Comparison of ENCODE assay signal across 8 mouse cellular contexts in the genomic region with DNA sequence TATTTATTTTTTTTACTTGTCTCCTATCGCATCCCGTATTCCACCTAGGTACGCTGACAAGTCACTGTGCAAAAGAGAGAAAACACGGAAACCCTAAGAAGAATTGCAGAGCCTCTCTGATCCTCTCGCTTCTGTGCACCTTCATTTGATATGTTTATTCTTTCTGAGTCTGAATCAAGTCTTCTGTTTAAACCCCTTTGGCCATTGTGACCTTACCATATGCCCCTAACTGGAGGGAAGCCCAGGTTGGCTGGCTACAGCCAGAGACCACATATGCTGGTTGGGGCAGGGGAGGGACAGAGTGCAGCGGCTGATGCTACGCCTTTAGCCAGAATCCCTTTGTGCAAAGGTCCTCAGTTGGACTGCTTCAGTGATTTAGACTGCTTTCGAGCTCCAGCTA.
DNase-seq lines count a peak whose midpoint lies in the region; ATAC-seq lines count a peak whose summit lies in the region.

No protein-coding gene starts in this region.

- no peaks in the 10 kb centered on the region for H3K27me3 ChIP-seq in heart, embryonic 13.5 days (replicated peaks)
- H3K27me3 ChIP-seq in midbrain, embryonic 16.5 days (ENCODE audit: control insufficient read depth, insufficient read depth, low read depth, low read length) = no peaks in the 10 kb centered on the region

- no peaks in the 10 kb centered on the region for H3K9me3 ChIP-seq in heart, embryonic 13.5 days
- H3K9me3 ChIP-seq in midbrain, embryonic 16.5 days (replicated peaks; ENCODE audit: control insufficient read depth, low read length, poor library complexity, severe bottlenecking) = no peaks in the 10 kb centered on the region

- H3K36me3 ChIP-seq in heart, embryonic 13.5 days = no peaks in the 10 kb centered on the region
- H3K36me3 ChIP-seq in midbrain, embryonic 16.5 days (ENCODE audit: control insufficient read depth, insufficient read depth, low read length) = no peaks in the 10 kb centered on the region

- peak overlapping the region; percentile 15; the same call in 1 of the 2 replicates for H3K4me3 ChIP-seq in heart, embryonic 13.5 days
- H3K4me3 ChIP-seq in midbrain, embryonic 16.5 days (ENCODE audit: low read depth, low read length) = peak overlapping the region; percentile 28

- 66% methylated on average over 8 of the region's 8 CpGs for WGBS in heart, embryonic 13.5 days
- WGBS in midbrain, embryonic 16.5 days = 37% methylated on average over 8 of the region's 8 CpGs

- no peak for ATAC-seq in heart, embryonic 13.5 days (ENCODE audit: extremely low read depth, insufficient number of reproducible peaks, low FRiP score, low TSS enrichment)
- ATAC-seq in midbrain, embryonic 16.5 days = peak; percentile 61
- ATAC-seq in erythroid progenitor cell, adult 5-6 weeks (replicated peaks; ENCODE audit: low FRiP score, poor library complexity, severe bottlenecking) = no peak

- peaks cover 4% of the 10 kb centered on the region; the same call in 1 of the 2 replicates for H3K4me1 ChIP-seq in heart, embryonic 13.5 days
- H3K4me1 ChIP-seq in midbrain, embryonic 16.5 days (ENCODE audit: control insufficient read depth, insufficient read depth, low read length) = peaks cover 17% of the 10 kb centered on the region; the same call in 1 of the 2 replicates

- no peak overlapping the region for H3K9ac ChIP-seq in heart, embryonic 13.5 days
- peak overlapping the region; percentile 39; the same call in 1 of the 2 replicates for H3K9ac ChIP-seq in midbrain, embryonic 16.5 days (ENCODE audit: low read depth, low read length)

- intact Hi-C loops in heart, postnatal 14 days (cut with DNase I) = no loop called here
- intact Hi-C loops in heart, postnatal 10 days (cut with DNase I) = no loop called here

- no peak for DNase-seq in heart, postnatal 14 days
- peak; percentile 90 for DNase-seq in cerebellum, adult 9-10 months
- DNase-seq in heart, postnatal 10 days = peak; percentile 1 to 3
- DNase-seq in thymus, postnatal 25 days = no peak
- no peak for DNase-seq in gastrocnemius, postnatal 25 days

- H3K4me2 ChIP-seq in heart, embryonic 13.5 days = peak overlapping the region; percentile 53
- peak overlapping the region; percentile 52 for H3K4me2 ChIP-seq in midbrain, embryonic 16.5 days (ENCODE audit: low read length)

- H3K27ac ChIP-seq in heart, embryonic 13.5 days (replicated peaks) = no peak overlapping the region
- peak overlapping the region; percentile 72 for H3K27ac ChIP-seq in midbrain, embryonic 16.5 days (ENCODE audit: low read length)

Comparison
In these comparisons a context has a peak if more than half of its experiments do, and no peak if none do; other contexts are left out.
1. DNase-seq: peak in cerebellum, adult 9-10 months (single experiment) and heart, postnatal 10 days (2 of 2); none in heart, postnatal 14 days (0 of 2), thymus, postnatal 25 days (single experiment) and gastrocnemius, postnatal 25 days (single experiment).